Mouse (Mus musculus): Measurements from ENCODE around the gene H2-M10.1. TPM values are rescaled to one million over a fixed set of nuclear protein-coding genes. Genes with fewer than 3 reads are reported as not detected.

The H2-M10.1 gene
- polyA plus RNA-seq, 1 experiment from 2014 or later, result not detected

DNA sequence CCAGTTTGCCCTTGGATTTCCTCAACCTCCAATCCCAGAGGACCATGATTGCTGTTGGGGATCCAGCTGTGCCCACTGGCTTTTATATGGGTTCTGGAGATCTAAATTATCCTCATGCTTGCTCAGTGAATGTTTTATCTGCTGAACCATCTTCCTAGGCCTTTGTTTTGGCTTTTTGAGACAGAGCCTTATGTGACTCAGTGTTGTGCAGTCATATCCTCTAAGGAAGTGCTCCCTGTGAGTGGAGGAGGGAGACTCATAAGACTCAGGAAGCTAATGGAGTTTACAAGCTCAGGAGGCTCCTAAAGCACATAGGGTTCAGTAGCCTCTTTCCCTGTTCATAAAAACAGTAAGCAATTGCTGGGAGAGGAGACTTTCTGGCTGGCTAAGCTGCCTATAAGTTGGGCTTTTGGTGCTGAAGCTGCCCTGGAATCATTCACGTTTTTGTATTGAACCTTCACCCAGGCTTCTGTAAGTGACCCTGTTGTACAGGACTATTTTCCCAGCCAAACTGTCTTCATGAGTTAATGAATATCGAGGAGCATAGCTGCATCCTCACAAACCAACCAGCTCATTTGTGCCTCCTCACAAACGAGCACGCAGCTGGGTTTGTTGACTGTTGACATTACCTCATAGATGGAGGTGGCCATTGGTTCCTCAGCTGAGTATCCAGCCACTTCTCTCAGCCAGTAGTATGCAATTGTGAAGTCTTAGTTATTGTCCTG, 44.3 kb downstream of the H2-M10.1 start:
- WGBS, result 91% methylated on average over 4 of the region's 4 CpGs

DNA sequence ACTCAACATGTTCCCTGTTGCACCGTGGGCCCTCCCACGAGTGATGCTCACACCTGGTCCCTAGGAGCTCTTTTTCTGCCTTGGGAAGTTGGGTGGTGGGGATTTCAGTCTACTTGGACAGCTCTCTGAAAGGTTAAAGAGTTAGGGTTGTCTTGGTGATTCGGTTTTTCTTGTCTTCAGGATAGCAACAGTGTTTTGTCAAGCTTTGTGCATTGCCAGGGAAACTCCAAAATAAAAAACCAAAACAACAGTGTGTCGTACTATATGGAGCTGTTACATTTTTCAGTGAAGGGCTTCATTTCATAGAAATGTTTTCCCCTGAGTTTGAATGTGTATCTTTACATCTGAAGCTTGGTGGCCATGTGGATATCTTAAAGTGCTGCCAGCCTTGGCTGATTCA, 51.2 kb downstream of the H2-M10.1 start:
- H3K27me3 ChIP-seq, result no peaks in the 10 kb centered on the region
- peaks cover 17% of the 10 kb centered on the region for H3K36me3 ChIP-seq
- no peak overlapping the region for H3K27ac ChIP-seq
- no peak overlapping the region for H3K9ac ChIP-seq
- peaks cover 27% of the 10 kb centered on the region for H3K4me1 ChIP-seq
- no peak for ATAC-seq (ENCODE audit: insufficient number of reproducible peaks, insufficient read depth, low FRiP score, low TSS enrichment)
- H3K4me3 ChIP-seq, result no peak overlapping the region
- no peaks in the 10 kb centered on the region for H3K9me3 ChIP-seq
- no peak overlapping the region for H3K4me2 ChIP-seq (replicated peaks)
- WGBS, result 94% methylated on average over 4 of the region's 4 CpGs

More for the DNA sequence above, 44.3 kb downstream of the H2-M10.1 start:
- Histone ChIP-seq H3K36me3 (peaks cover 37% of the 10 kb centered on the region), H3K27ac (no peak overlapping the region), H3K9ac (no peak overlapping the region), H3K4me2 (replicated peaks) (no peak overlapping the region), H3K4me1 (no peaks in the 10 kb centered on the region), H3K9me3 (peaks cover 7% of the 10 kb centered on the region; the same call in 1 of the 2 replicates), H3K27me3 (no peaks in the 10 kb centered on the region), H3K4me3 (no peak overlapping the region)
- ATAC-seq (ENCODE audit: insufficient number of reproducible peaks, insufficient read depth, low FRiP score, low TSS enrichment), result no peak

DNA sequence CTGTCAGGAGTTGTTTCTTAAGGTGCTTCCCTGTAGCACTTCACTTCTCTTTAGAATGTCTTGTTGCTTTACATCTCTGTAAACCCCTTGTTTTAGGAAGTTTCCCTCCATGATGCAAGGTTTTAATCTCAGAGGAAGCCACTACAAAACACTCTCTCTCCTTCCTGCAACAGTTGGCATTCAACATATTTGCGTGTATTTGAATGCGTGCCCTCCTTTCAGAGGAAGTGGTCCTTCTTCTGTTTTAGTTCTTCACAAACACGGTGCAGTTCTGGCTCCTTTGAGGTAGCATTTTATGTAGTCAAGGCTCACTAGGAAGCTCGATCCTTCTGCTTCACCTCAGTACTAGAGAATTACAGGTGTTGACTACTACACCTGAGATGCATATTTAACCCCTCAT, 52.2 kb downstream of the H2-M10.1 start:
- no peak overlapping the region for H3K4me2 ChIP-seq (replicated peaks)
- no peak overlapping the region for H3K27ac ChIP-seq
- H3K9ac ChIP-seq, result no peak overlapping the region
- peaks cover 10% of the 10 kb centered on the region for H3K36me3 ChIP-seq
- no peaks in the 10 kb centered on the region for H3K9me3 ChIP-seq
- WGBS, result 93% methylated on average over 4 of the region's 4 CpGs
- no peak for ATAC-seq (ENCODE audit: insufficient number of reproducible peaks, insufficient read depth, low FRiP score, low TSS enrichment)
- H3K4me3 ChIP-seq, result no peak overlapping the region
- H3K4me1 ChIP-seq, result peaks cover 28% of the 10 kb centered on the region
- no peaks in the 10 kb centered on the region for H3K27me3 ChIP-seq

Other genes starting within 250 kb of the H2-M10.1 start
- gene Gm19684, start 204.5 kb downstream of the H2-M10.1 start, polyA plus RNA-seq (2016; fragmentation: Nextera tagmentation; extraction: Ambion mirVana), result not detected in 2 replicates
- not detected in 2 replicates for gene Gm7030, start 196.7 kb downstream of the H2-M10.1 start, polyA plus RNA-seq (2016; fragmentation: Nextera tagmentation; extraction: Ambion mirVana)
- not detected in 2 replicates for gene Gm8909, start 157.6 kb downstream of the H2-M10.1 start, polyA plus RNA-seq (2016; fragmentation: Nextera tagmentation; extraction: Ambion mirVana)
- not detected in 2 replicates for gene H2-T3, start 135.9 kb downstream of the H2-M10.1 start, polyA plus RNA-seq (2016; fragmentation: Nextera tagmentation; extraction: Ambion mirVana)
- 98.2 and 106 TPM in 2 replicates for gene Rpp21, start 68.1 kb downstream of the H2-M10.1 start, polyA plus RNA-seq (2016; fragmentation: Nextera tagmentation; extraction: Ambion mirVana)
- 25.2 and 27.2 TPM in 2 replicates for gene Trim39, start 53.9 kb downstream of the H2-M10.1 start, polyA plus RNA-seq (2016; fragmentation: Nextera tagmentation; extraction: Ambion mirVana)
- 0.20 TPM in 1 of 2 replicates, not detected in the other for gene H2-M10.2, start 39.7 kb downstream of the H2-M10.1 start, polyA plus RNA-seq (2016; fragmentation: Nextera tagmentation; extraction: Ambion mirVana)
- not detected in 2 replicates for gene H2-M10.3, start 42.3 kb upstream of the H2-M10.1 start, polyA plus RNA-seq (2016; fragmentation: Nextera tagmentation; extraction: Ambion mirVana)
- not detected in 2 replicates for gene H2-M10.4, start 136.2 kb upstream of the H2-M10.1 start, polyA plus RNA-seq (2016; fragmentation: Nextera tagmentation; extraction: Ambion mirVana)
- gene H2-M11, start 220.9 kb upstream of the H2-M10.1 start, polyA plus RNA-seq (2016; fragmentation: Nextera tagmentation; extraction: Ambion mirVana), result not detected in 2 replicates